Mouse (Mus musculus): ENCODE data around the gene Fkbp2. TPM values are rescaled to one million over a fixed set of nuclear protein-coding genes. Genes with fewer than 3 reads are reported as not detected.

Gene Fkbp2
- total and polyA plus RNA-seq, 2 experiments from 2014 or later: 0.65 to 59.9 TPM

- Histone ChIP-seq H3K4me1 (ENCODE audit: control insufficient read depth, insufficient read depth) (peaks cover 19% of the 10 kb centered on the region), H3K4me3 (ENCODE audit: low read depth, low read length) (peak within 1 kb of the TSS; percentile 72), H3K9ac (replicated peaks; ENCODE audit: low read depth, low read length) (peak within 1 kb of the TSS; percentile 61), H3K4me2 (ENCODE audit: low read depth, low read length) (peak within 1 kb of the TSS; percentile 87), H3K27me3 (ENCODE audit: control insufficient read depth, insufficient read depth, low read length) (no peaks in the 10 kb centered on the region), H3K27ac (ENCODE audit: low read depth) (peak within 1 kb of the TSS; percentile 84), H3K36me3 (replicated peaks; ENCODE audit: control insufficient read depth, insufficient read depth, low read length) (0 out of 2 replicates have a peak, but pooled peaks cover 4% of the 10 kb centered on the region), H3K9me3 (replicated peaks; ENCODE audit: control insufficient read depth, low read length) (no peaks in the 10 kb centered on the region)
- ATAC-seq (ENCODE audit: insufficient read depth, low read depth) (peak; percentile 80), DNase-seq (ENCODE audit: low spot score) (peak; percentile 86)
- WGBS: under 1% methylated on average over 83 of the region's 83 CpGs
- TF ChIP-seq CTCF (IDR thresholded peaks at IDR 0.05; ENCODE audit: low read depth) (peak; percentile 11; the same call in 1 of the 2 replicates), EP300 (IDR thresholded peaks at IDR 0.05; ENCODE audit: low read depth) (peak; percentile 78)
Measured at GRCm38 (mm10) chr19:6941372-6942248, 38.7 kb downstream of the Fkbp2 start, which contains the start of gene Bad. Gene Bad, plus strand, starts transcription at chr19:6941861.

GRCm38 (mm10) chr19:6940396-6941351 lies 39.6 kb downstream of the Fkbp2 start:
- TF ChIP-seq EP300 (IDR thresholded peaks at IDR 0.05; ENCODE audit: low read depth) (no peak), CTCF (IDR thresholded peaks at IDR 0.05; ENCODE audit: low read depth) (no peak)
- WGBS: 16% methylated on average over 29 of the region's 29 CpGs
- Histone ChIP-seq H3K27ac (ENCODE audit: low read depth) (0 out of 2 replicates have a peak overlapping the region, but pooled peaks have one; percentile 9), H3K9ac (replicated peaks; ENCODE audit: low read depth, low read length) (peak overlapping the region; percentile 61), H3K27me3 (ENCODE audit: control insufficient read depth, insufficient read depth, low read length) (peaks cover 6% of the 10 kb centered on the region), H3K4me1 (ENCODE audit: control insufficient read depth, insufficient read depth) (peaks cover 19% of the 10 kb centered on the region), H3K9me3 (replicated peaks; ENCODE audit: control insufficient read depth, low read length) (no peaks in the 10 kb centered on the region), H3K4me2 (ENCODE audit: low read depth, low read length) (peak overlapping the region; percentile 87), H3K36me3 (replicated peaks; ENCODE audit: control insufficient read depth, insufficient read depth, low read length) (no peaks in the 10 kb centered on the region), H3K4me3 (ENCODE audit: low read depth, low read length) (peak overlapping the region; percentile 72)
- ATAC-seq (ENCODE audit: insufficient read depth, low read depth) (no peak), DNase-seq (ENCODE audit: low spot score) (no peak)

- TF ChIP-seq EP300 (IDR thresholded peaks at IDR 0.05; ENCODE audit: low read depth): no peak
- no peak for TF ChIP-seq CTCF (IDR thresholded peaks at IDR 0.05; ENCODE audit: low read depth)
- Histone ChIP-seq H3K27ac (ENCODE audit: low read depth) (no peak overlapping the region), H3K4me2 (ENCODE audit: low read depth, low read length) (no peak overlapping the region), H3K9ac (replicated peaks; ENCODE audit: low read depth, low read length) (no peak overlapping the region), H3K36me3 (replicated peaks; ENCODE audit: control insufficient read depth, insufficient read depth, low read length) (no peaks in the 10 kb centered on the region), H3K4me1 (ENCODE audit: control insufficient read depth, insufficient read depth) (peaks cover 19% of the 10 kb centered on the region), H3K27me3 (ENCODE audit: control insufficient read depth, insufficient read depth, low read length) (peaks cover 19% of the 10 kb centered on the region), H3K4me3 (ENCODE audit: low read depth, low read length) (no peak overlapping the region), H3K9me3 (replicated peaks; ENCODE audit: control insufficient read depth, low read length) (no peaks in the 10 kb centered on the region)
- ATAC-seq (ENCODE audit: insufficient read depth, low read depth) (no peak), DNase-seq (ENCODE audit: low spot score) (no peak)
- 89% methylated on average over 20 of the region's 20 CpGs for WGBS
Measured at GRCm38 (mm10) chr19:6939106-6940002, 40.9 kb downstream of the Fkbp2 start.

GRCm38 (mm10) chr19:6937541-6938465 lies 42.5 kb downstream of the Fkbp2 start:
- H3K4me3 ChIP-seq (ENCODE audit: low read depth, low read length): no peak overlapping the region
- no peak for TF ChIP-seq EP300 (IDR thresholded peaks at IDR 0.05; ENCODE audit: low read depth)
- no peak for TF ChIP-seq CTCF (IDR thresholded peaks at IDR 0.05; ENCODE audit: low read depth)
- no peaks in the 10 kb centered on the region for H3K36me3 ChIP-seq (replicated peaks; ENCODE audit: control insufficient read depth, insufficient read depth, low read length)
- ATAC-seq (ENCODE audit: insufficient read depth, low read depth): no peak
- DNase-seq (ENCODE audit: low spot score): no peak
- H3K4me2 ChIP-seq (ENCODE audit: low read depth, low read length): no peak overlapping the region
- H3K9ac ChIP-seq (replicated peaks; ENCODE audit: low read depth, low read length): no peak overlapping the region
- no peak overlapping the region for H3K27ac ChIP-seq (ENCODE audit: low read depth)
- H3K27me3 ChIP-seq (ENCODE audit: control insufficient read depth, insufficient read depth, low read length): peaks cover 35% of the 10 kb centered on the region
- peaks cover 25% of the 10 kb centered on the region for H3K4me1 ChIP-seq (ENCODE audit: control insufficient read depth, insufficient read depth)
- H3K9me3 ChIP-seq (replicated peaks; ENCODE audit: control insufficient read depth, low read length): no peaks in the 10 kb centered on the region
- WGBS: 74% methylated on average over 16 of the region's 16 CpGs

Measured in heart, postnatal 0 days (tissue).